Mouse (Mus musculus): ENCODE measurements around the gene Vmn2r42. TPM values are rescaled to one million over a fixed set of nuclear protein-coding genes. Genes with fewer than 3 reads are reported as not detected.
"Not testable (repeated sequence)": the region's sequence is repeated elsewhere in the genome, so short reads cannot be mapped to it uniquely, and the experiment has no call there.

The Vmn2r42 gene
- total RNA-seq (2014; rRNA removed) (not detected in 2 replicates), polyA plus RNA-seq (2015; fragmentation: Nextera tagmentation; extraction: Ambion mirVana) (not detected in 2 replicates)

DNA sequence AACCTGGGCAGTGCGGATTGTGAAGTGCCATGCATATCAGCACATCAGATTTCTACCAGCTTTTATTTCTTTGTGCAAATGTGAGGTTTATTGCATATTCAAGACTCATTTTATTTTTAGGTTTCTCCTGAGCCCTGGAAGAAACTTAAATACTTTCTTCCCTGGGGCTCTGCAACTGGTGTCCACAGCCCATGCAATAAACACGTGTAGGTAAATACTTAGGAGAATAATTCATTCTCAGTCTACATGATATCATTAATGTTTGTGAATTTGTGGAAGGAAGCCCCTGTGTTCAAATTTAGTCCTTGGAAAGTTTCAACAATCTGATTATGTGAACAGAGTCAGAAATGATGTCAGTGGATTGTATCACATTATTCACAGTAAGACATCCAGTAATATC is at the start of gene Vmn2r42:
TSS of gene Vmn2r42 (minus strand) at position 101 of the 400 bp plus-strand sequence.
- not testable (repeated sequence) for H3K9me3 ChIP-seq (ENCODE audit: low read length); H3K27ac ChIP-seq (ENCODE audit: low read depth, low read length); ATAC-seq (ENCODE audit: low FRiP score); H3K4me1 ChIP-seq (ENCODE audit: insufficient read depth, low read length); H3K36me3 ChIP-seq (ENCODE audit: insufficient read depth, low read length); H3K4me2 ChIP-seq (ENCODE audit: low read depth, low read length, poor library complexity, severe bottlenecking); DNase-seq (ENCODE audit: low spot score); H3K27me3 ChIP-seq (ENCODE audit: insufficient read depth, low read length); H3K4me3 ChIP-seq (ENCODE audit: low read depth, low read length); H3K9ac ChIP-seq (replicated peaks; ENCODE audit: low read length, poor library complexity, severe bottlenecking)
- no CpG with 5 or more reads among the region's 2 CpGs for WGBS

DNA sequence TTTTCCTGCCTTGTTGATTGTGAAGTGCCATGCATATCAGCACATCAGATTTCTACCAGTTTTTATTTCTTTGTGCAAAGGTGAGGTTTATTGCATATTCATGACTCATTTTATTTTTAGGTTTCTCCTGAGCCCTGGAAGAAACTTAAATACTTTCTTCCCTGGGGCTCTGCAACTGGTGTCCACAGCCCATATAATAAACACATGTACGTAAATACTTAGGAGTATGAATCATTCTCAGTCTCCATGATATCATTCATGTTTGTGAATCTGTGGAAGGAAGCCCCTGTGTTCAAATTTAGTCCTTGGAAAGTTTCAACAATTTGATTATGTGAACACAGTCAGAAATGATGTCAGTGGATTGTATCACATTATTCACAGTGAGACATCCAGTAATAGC is 38.6 kb downstream of the Vmn2r42 start, which contains the start of gene Vmn2r41:
TSS of gene Vmn2r41 (minus strand) at position 101 of the 400 bp plus-strand sequence.
- not testable (repeated sequence) for DNase-seq (ENCODE audit: low spot score); H3K9ac ChIP-seq (replicated peaks; ENCODE audit: low read length, poor library complexity, severe bottlenecking); H3K27ac ChIP-seq (ENCODE audit: low read depth, low read length); H3K27me3 ChIP-seq (ENCODE audit: insufficient read depth, low read length); H3K4me3 ChIP-seq (ENCODE audit: low read depth, low read length); H3K9me3 ChIP-seq (ENCODE audit: low read length); H3K36me3 ChIP-seq (ENCODE audit: insufficient read depth, low read length); H3K4me2 ChIP-seq (ENCODE audit: low read depth, low read length, poor library complexity, severe bottlenecking); H3K4me1 ChIP-seq (ENCODE audit: insufficient read depth, low read length); ATAC-seq (ENCODE audit: low FRiP score)
- WGBS: no CpG with 5 or more reads among the region's 1 CpGs

Other genes with a start within 250 kb of the Vmn2r42 start
- not detected in 2 replicates for gene Vmn2r41, start 38.7 kb downstream of the Vmn2r42 start, total RNA-seq (2014; rRNA removed)
- gene Vmn2r41, start 38.7 kb downstream of the Vmn2r42 start, polyA plus RNA-seq (2015; fragmentation: Nextera tagmentation; extraction: Ambion mirVana): not detected in 2 replicates
- gene Vmn2r43, start 60.3 kb upstream of the Vmn2r42 start, total RNA-seq (2014; rRNA removed): not detected in 2 replicates
- gene Vmn2r43, start 60.3 kb upstream of the Vmn2r42 start, polyA plus RNA-seq (2015; fragmentation: Nextera tagmentation; extraction: Ambion mirVana): not detected in 2 replicates
- not detected in 2 replicates for gene Vmn2r44, start 183.0 kb upstream of the Vmn2r42 start, total RNA-seq (2014; rRNA removed)
- not detected in 2 replicates for gene Vmn2r44, start 183.0 kb upstream of the Vmn2r42 start, polyA plus RNA-seq (2015; fragmentation: Nextera tagmentation; extraction: Ambion mirVana)

Data from midbrain, postnatal 0 days (tissue).